ENCODE assay signal across 14 mouse cellular contexts in the genomic region with DNA sequence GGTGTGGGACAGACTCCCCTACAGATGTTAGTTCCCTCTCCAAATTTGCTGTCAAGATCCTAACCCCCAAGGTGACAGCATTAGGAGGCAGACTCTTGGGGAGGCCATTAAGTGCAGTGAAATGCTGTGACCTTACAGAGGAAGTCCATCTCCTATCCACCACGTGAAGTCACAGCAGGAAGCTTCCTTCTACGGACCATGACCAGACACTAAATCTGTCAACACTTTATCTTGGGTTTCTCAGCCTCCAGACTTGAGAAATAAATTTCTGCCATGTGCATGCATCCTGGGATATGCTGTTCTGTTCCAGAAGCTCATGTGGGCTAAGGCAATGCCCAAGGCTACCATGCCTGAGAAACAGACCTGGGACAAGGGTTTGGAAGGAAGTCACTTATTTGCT.
"Had no signal": no experiment of that assay in that cellular context is flagged by ENCODE, and none has a peak within 500 bp of the region (broad histone marks: within the 10 kb centered on the region; RNA-seq: fewer than 3 reads in every experiment).

No protein-coding gene starts in this region.

- H3K4me1 ChIP-seq: midbrain, embryonic 12.5 days had no signal

- H3K4me3 ChIP-seq: layer of hippocampus, adult 2 months; limb, embryonic 13.5 days; midbrain, embryonic 12.5 days had no signal

- H3K9ac ChIP-seq: limb, embryonic 13.5 days; liver, embryonic 14.5 days; midbrain, embryonic 12.5 days had no signal

- H3K27ac ChIP-seq: layer of hippocampus, adult 2 months; limb, embryonic 13.5 days; liver, embryonic 14.5 days; midbrain, embryonic 12.5 days; stomach, postnatal 0 days had no signal

- H3K27me3 ChIP-seq: limb, embryonic 13.5 days; midbrain, embryonic 12.5 days had no signal

- H3K9me3 ChIP-seq: limb, embryonic 13.5 days; midbrain, embryonic 12.5 days had no signal

- DNase-seq: kidney, adult 11 months; kidney, postnatal 14 days; left cerebral cortex, postnatal 4 days; lung, adult 18-20 months; lung, postnatal 10 days; lung, postnatal 4 days; right cerebral cortex, adult 18-20 months; right cerebral cortex, postnatal 25 days; thymus, postnatal 14 days had no signal

- H3K36me3 ChIP-seq: limb, embryonic 13.5 days; midbrain, embryonic 12.5 days had no signal

- H3K4me2 ChIP-seq: limb, embryonic 13.5 days; midbrain, embryonic 12.5 days had no signal
